Mouse (Mus musculus) megakaryocyte-erythroid progenitor cell, adult 5-6 weeks (primary cell): ENCODE results near the gene Tnik. TPM values are rescaled to one million over a fixed set of nuclear protein-coding genes. Genes with fewer than 3 reads are reported as not detected.
A peak's percentile ranks its signal among the peaks of the same experiment; 100 is the strongest.

ENCODE experiments used
- ATAC-seq: replicated peaks from 2 replicates; pipeline ENCODE4 v1.8.0; 2016; ENCODE audit warnings: mild to moderate bottlenecking, inconsistent platforms; ENCODE audit not compliant: severe bottlenecking, poor library complexity, low FRiP score, low TSS enrichment
- total RNA-seq, 2 experiments: library from RNA; stranded (forward) in 1 of 2; stranded (reverse) in 1 of 2; fragments of 200-1000, 215-1000 nt in 1 of 2; fragments of >200 nt in 1 of 2; fragmentation: Nextera tagmentation in 1 of 2; gene quantifications; 2 replicates each; pipeline ENCODE4 v1.2.3; 2014 to 2017

The Tnik gene
- total RNA-seq, 2 experiments from 2014 or later = 28.7 to 32.8 TPM

- no peak for ATAC-seq
Measured at GRCm38 (mm10) chr3:28561408-28561807, 298.4 kb downstream of the Tnik start.

GRCm38 (mm10) chr3:28562612-28563332 is 299.8 kb downstream of the Tnik start:
- ATAC-seq = peak; percentile 80

GRCm38 (mm10) chr3:28564370-28565357 is 301.6 kb downstream of the Tnik start:
- no peak for ATAC-seq

- no peak for ATAC-seq
Measured at GRCm38 (mm10) chr3:28577301-28577700, 314.3 kb downstream of the Tnik start.

- ATAC-seq = no peak
Measured at GRCm38 (mm10) chr3:28578950-28579615, 316.1 kb downstream of the Tnik start.

GRCm38 (mm10) chr3:28585750-28586465 is 322.9 kb downstream of the Tnik start:
- no peak for ATAC-seq

- ATAC-seq = no peak
Measured at GRCm38 (mm10) chr3:28587808-28588207, 324.8 kb downstream of the Tnik start.

- no peak for ATAC-seq
Measured at GRCm38 (mm10) chr3:28591345-28591744, 328.3 kb downstream of the Tnik start.

- ATAC-seq = no peak
Measured at GRCm38 (mm10) chr3:28593922-28594321, 330.9 kb downstream of the Tnik start.

- ATAC-seq = no peak
Measured at GRCm38 (mm10) chr3:28599476-28599875, 336.5 kb downstream of the Tnik start.

GRCm38 (mm10) chr3:28606741-28607140 is 343.7 kb downstream of the Tnik start:
- ATAC-seq = no peak

GRCm38 (mm10) chr3:28612330-28612729 is 349.3 kb downstream of the Tnik start:
- ATAC-seq = no peak

- no peak for ATAC-seq
Measured at GRCm38 (mm10) chr3:28616386-28616785, 353.4 kb downstream of the Tnik start.

GRCm38 (mm10) chr3:28617008-28617627 is 354.1 kb downstream of the Tnik start:
- no peak for ATAC-seq

- ATAC-seq = no peak
Measured at GRCm38 (mm10) chr3:28621792-28622191, 358.8 kb downstream of the Tnik start.

- no peak for ATAC-seq
Measured at GRCm38 (mm10) chr3:28626816-28627215, 363.8 kb downstream of the Tnik start.

- no peak for ATAC-seq
Measured at GRCm38 (mm10) chr3:28636778-28637177, 373.8 kb downstream of the Tnik start.

- no peak for ATAC-seq
Measured at GRCm38 (mm10) chr3:28638957-28639356, 375.9 kb downstream of the Tnik start.
